Mouse (Mus musculus) kidney, adult 2 months (tissue): ENCODE measurements around the gene Nemp1.

ENCODE experiments used
- CTCF ChIP-seq: fragments of 200-500 bp; conservative IDR thresholded peaks from 2 replicates; pipeline ENCODE4 v1.5.1; 2011; ENCODE audit warnings: low read depth, mild to moderate bottlenecking, control low read depth, low read length, moderate library complexity, mixed read lengths; ENCODE audit not compliant: insufficient read depth, insufficient read length
- POLR2A ChIP-seq: fragments of 200-500 bp; IDR thresholded peaks from one replicate; pipeline ENCODE4 v1.6.1; 2011; ENCODE audit warnings: low read depth, low read length, control low read depth

DNA sequence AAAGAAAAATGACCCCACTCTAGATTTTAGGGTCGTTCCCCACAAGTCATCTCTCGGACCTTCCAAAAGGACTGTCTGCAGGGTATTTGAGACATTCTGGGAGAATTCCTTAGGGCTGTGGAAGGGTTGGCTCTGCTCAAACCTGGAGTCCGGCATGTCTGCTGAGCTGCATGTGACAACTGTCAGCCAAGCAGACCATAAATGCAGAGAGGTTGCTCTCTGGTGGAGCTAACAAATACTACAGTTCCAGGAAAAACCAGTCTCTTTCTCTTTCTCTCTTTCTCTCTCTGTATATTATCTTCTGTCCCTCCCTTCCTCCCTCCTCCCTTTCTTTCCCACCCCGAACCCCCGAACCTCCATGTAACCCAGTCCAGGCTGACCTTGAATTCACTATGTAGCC lies 67.7 kb downstream of the Nemp1 start:
- peak; percentile 64 for TF ChIP-seq CTCF
- TF ChIP-seq POLR2A, result no peak
